Mouse (Mus musculus) mouse embryonic stem cell (cell line): ENCODE measurements around the gene Gng7.

Experiments used
- in situ Hi-C, 2 experiments: fragments of 300-500 bp; cut with MboI; formaldehyde crosslinking; loops; 1 replicate in 1 of 2; 3 replicates in 1 of 2; pipeline ENCODE4 v1.14.3; 2019 to 2020; ENCODE audit warnings: low sequenced_read_pairs in 2 of 2, low pct_unique_long_range_greater_than_20kb in 1 of 2, mixed read lengths in 1 of 2; ENCODE audit not compliant: unreplicated experiment in 1 of 2

The Gng7 gene

DNA sequence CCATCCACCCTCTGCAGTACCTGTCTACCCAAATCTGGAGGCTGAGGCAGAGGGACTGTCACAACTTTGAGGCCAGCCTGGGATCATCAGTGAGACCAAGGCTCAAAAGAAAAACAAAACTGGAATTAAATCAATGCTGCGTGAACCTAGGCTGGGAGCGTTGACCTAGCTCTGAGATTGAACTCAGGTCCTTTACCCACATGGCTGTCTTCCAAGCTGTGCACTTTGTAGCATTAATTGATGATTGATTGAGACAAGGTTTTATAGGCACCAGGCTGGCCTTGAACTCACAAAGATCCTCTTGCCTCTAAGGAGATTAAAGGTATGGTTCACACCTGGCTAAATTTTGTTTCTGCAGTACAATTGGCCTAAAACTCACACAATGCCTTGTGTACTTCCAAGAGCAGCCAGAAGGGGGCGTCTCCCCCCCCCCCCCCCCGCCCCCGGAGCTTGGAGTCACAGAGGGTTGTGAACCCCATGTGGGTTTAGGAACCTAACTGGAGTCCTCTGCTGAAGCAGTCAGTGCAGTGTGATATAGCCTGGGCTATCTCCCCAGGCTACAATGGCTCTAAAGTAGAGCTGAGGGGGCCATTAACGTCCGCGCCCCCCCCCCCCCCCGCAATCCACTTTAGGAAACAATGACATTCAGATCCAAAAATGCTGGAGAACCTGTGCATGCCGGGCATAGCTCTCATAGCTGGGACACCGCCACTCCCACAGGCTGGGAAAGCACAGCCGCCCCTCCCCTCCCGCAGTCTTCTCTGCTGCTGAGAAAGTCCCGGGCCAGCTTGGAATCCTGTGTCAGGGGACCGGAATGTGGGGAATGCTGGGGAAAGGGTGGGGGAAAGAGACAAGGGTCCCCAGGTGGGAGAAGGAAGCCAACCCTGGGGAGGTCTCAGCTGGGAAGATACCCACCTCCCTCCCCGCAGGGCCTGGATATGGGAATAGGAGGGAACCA, 53.9 kb downstream of the Gng7 start:
- in situ Hi-C loops, result loop anchor here (5.0 kb wide), 1 partner anchor 34 kb away; no protein-coding TSS in a partner anchor

- in situ Hi-C loops, result no loop called here
These were observed 55.6 kb downstream of the Gng7 start for GRCm38 (mm10) chr10:80958979-80959637.

DNA sequence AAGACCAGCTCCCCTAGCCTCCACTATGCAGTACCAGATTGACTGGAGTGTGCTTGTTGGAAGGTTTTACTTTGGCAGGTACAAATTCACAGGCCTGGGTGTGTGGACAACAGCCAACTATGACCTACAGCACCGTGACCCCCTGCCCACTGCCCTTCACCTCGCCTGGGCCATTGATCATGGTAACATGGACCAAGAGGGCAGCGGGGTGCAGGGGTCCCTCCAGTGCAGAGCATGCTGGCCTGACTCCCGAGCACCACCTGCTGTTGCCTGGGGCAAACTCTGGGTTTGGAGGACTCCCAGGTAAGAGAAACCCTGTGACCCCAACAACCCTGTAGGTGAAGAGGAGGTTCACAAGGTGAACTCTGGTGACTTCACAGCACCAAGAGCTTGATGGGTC, 57.0 kb downstream of the Gng7 start:
- in situ Hi-C loops, result no loop called here

DNA sequence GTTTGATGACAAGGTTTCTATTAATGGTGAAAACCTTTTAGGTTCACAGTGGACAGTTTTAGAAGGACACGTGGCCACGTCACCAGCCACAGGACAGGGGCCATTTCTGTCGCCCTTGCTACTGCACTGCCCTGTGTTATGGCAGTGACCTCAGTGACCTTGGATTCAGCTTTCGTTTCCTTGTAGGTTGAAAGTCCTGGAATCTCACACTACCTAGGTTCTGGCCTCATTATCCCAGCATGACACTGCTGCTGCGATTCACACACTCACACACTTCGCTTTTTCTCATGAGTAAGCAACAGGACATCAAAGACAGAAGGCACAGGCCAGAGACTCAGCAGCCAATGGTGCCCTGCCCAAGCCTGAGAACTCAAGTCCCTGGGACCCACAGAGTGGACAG, 57.8 kb downstream of the Gng7 start:
- in situ Hi-C loops, result no loop called here

GRCm38 (mm10) chr10:80956385-80956784, 58.4 kb downstream of the Gng7 start:
- in situ Hi-C loops, result no loop called here

DNA sequence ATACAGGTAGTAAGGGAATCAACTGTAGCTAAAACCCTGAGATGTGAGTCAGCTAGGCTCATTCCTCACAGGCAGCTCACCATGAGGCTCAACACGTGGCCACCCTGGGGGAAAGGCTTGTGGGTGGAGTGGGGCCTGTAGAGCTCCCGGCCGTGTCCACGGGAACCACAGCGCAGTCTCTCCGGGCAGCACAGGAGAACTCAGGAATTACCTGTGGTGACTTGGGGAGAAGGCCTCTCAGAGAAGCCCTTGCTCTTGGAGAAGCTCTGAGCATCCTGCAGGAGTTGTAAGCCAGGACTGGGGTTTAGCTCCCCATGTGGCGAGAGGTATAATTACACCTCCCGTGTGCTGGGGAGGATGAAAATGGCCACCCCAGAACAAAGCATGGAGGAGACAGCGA, 59.2 kb downstream of the Gng7 start:
- in situ Hi-C loops, result no loop called here

DNA sequence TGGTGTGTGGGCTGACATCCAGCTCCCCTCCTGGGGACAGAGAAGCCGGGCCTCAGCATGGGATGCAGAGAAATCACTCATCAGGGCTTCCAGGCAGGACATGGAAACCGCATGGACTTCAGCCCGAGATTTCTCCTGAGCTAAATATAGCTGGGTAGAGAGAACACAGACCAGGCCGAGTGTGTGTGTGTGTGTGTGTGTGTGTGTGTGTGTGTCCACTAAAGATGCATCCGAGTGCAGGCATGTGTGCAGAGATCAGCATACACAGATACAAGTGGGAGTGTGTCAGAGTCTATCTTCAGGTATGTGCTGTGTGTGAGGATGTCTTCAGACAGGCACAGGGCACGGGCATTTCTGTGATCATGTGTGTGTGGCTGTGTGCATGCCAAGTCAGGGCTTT, 59.9 kb downstream of the Gng7 start:
- in situ Hi-C loops, result no loop called here

GRCm38 (mm10) chr10:80954415-80954814, 60.3 kb downstream of the Gng7 start:
- in situ Hi-C loops, result no loop called here

DNA sequence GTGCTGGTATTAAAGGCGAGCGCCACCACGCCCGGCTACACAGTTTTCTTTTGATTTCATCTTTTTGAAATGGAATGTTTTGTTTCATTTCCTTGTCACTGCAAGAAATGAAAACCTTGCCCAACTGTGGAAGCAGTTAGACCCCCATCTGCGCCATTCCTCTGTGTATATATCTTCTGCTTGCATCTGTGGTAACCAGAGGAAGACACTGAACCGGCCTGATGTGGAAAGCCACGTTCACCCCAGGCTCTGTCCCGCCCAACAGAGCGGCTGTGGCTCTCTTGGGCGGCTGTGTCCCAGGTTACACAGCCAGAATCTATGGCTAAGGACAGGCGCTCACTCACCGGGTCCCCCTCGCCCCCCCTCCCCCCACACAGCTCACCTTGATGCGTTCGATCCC, 62.3 kb downstream of the Gng7 start:
- in situ Hi-C loops, result no loop called here

DNA sequence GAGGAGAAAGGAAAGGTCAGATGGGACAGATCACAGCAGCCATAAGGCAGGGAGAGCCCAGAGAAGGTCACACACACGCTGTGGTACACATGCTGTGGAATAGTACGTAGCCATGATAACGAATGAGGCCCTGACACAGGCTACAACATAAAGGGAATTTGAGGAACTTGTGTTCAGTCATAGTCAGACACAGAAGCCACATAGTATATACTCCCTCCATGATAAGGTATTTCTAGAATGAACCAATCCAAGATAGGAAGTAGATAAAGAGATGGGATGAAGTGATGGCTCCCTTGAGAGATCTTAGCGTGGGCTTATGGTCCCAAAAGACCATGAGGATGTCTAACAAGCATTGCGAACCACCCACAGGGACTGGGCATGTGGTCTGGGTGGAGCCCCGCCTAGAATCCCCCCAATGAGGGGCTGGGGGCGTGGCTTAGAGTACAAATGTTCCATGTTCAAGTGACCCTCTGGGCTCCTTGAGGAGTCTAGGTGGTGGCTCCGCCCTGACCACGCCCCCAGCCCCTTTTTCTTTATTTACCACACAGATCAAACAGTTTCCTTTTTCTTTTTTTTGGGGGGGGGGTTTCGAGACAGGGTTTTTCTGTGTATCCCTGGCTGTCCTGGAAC, 62.9 kb downstream of the Gng7 start:
- in situ Hi-C loops, result no loop called here

- in situ Hi-C loops, result no loop called here
These were observed 64.4 kb downstream of the Gng7 start for GRCm38 (mm10) chr10:80950314-80950713.

GRCm38 (mm10) chr10:80949081-80949480, 65.7 kb downstream of the Gng7 start:
- in situ Hi-C loops, result no loop called here

- in situ Hi-C loops, result no loop called here
These were observed 66.2 kb downstream of the Gng7 start for GRCm38 (mm10) chr10:80948570-80948969.

- in situ Hi-C loops, result no loop called here
These were observed 66.9 kb downstream of the Gng7 start for GRCm38 (mm10) chr10:80947802-80948201.

GRCm38 (mm10) chr10:80946684-80947437, 67.9 kb downstream of the Gng7 start:
- in situ Hi-C loops, result no loop called here

DNA sequence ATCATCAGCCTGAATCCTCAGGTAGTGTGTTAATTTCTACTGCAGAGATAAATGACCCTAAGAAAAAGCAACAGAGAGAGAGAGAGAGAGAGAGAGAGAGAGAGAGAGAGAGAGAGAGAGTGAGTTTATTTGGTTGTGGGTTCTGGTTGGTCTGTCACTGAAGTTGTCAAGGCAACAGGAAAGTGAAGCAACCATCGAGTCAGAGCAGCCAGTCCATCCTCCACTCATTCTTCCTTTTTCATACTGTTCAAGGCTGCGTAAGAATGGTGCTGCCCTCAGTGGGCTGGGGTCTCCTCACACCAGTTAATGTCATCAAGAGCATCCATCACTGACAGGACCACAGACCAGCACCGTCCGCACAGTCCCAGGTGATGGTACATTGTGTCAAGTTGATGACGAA, 70.5 kb downstream of the Gng7 start:
- in situ Hi-C loops, result no loop called here

GRCm38 (mm10) chr10:80943701-80944100, 71.0 kb downstream of the Gng7 start:
- in situ Hi-C loops, result no loop called here

DNA sequence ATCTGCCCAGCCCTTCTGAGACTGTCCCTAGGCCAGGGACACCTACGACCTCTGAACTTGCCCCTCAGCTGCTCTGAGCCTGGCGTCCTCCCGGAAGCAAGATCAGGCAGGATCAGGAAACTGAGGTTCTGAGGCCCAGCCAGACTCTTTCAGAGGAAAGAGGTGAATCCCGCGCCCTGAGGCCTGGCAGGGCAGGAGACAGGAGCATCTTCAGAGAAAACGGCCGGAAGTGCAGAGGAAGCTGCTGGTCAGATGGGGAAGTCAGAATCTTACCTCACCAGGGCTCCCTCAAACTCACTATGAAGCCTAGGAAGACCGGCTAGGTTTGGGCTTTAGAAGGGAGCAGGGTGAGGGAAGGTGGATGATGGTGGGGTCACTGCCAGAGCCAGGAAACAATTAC, 71.8 kb downstream of the Gng7 start:
- in situ Hi-C loops, result no loop called here

DNA sequence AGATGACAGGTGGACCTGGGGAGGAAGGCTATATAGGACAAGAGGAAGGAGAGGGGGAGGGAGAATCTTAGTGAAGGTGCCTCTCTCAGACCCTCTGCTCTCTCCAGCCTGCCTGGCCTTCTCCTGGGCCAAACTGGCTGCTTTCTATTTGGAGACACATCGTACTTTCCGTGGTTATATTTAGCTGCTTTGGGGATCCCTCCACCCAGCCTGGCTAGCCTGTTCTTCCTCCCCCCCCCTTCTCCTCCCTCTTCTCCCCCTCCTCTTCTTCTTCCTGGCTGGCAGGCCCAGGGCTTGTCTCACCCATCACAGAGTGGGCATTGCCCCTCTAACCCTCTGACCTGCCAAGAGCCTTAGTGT, 73.8 kb downstream of the Gng7 start:
- in situ Hi-C loops, result no loop called here
